Mouse (Mus musculus): ENCODE measurements around the gene Apobec3. TPM values are rescaled to one million over a fixed set of nuclear protein-coding genes. Genes with fewer than 3 reads are reported as not detected.
"Not testable (repeated sequence)": the region's sequence is repeated elsewhere in the genome, so short reads cannot be mapped to it uniquely, and the experiment has no call there.

The Apobec3 gene
- polyA plus RNA-seq, 1 experiment from 2014 or later = 149 TPM

DNA sequence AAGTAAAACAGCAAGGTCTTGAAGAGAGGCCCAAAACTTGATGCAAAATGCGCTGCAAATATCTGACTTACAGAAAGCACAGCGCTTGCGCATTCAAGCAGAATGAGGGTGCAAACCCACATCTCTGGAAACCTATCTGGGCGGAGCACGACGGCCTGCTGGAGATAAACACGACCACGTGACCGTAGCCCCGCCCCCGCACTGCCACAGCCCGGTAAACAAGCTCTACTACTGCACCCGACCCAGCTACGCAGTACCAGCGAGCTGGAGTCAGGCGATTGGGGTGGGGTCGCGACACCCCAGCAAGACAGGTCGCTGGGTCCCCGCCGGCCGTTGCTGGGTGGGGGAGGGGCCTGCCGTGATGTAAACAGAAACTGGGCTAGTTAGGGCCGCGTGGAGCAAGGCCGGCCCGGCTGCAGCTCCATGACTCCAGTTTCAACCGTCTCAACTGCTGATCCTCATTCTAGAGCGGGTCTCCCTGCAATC lies 36.2 kb downstream of the Apobec3 start:
- DNase-seq (ENCODE audit: low spot score) = peak; percentile 95

DNA sequence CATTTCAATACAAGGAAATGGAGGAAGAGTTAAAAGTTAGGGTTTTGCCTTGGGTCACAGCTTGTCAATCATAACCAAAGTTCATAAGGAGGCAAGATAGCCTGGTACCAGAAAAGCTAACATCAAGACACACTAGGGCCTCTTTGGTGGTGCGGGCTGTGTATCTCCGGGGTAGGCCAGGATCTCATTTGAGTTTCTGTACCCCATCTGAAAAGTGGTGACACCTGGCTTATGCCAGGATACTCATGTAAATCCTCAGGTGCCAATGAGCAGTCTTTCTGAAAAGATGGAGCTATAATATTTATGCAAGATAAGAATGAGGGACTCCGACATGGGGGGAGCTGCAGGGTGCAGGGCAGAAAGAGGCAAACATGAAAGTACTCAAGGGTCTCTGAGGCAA lies 36.9 kb downstream of the Apobec3 start:
- no peak for DNase-seq (ENCODE audit: low spot score)

DNA sequence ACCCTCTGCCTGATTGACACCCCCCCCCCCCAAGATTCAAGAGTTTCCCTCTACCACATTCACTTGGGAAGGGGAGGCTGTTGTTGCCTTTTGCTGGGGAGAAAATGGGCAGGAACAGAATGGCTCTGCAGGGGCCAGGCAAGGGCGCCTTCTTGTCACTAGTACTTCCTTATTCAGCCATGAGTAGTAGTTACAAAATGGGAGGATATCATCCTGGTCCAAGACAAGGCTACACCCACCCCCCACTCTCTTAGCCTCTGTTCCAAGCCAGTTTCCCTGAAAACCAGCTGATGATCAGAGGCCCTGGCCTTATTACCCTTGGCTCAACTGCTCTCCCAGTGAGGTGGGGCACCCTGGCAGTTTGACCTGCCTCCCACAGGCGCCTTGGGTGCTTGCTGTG lies 37.3 kb downstream of the Apobec3 start:
- DNase-seq (ENCODE audit: low spot score) = no peak

DNA sequence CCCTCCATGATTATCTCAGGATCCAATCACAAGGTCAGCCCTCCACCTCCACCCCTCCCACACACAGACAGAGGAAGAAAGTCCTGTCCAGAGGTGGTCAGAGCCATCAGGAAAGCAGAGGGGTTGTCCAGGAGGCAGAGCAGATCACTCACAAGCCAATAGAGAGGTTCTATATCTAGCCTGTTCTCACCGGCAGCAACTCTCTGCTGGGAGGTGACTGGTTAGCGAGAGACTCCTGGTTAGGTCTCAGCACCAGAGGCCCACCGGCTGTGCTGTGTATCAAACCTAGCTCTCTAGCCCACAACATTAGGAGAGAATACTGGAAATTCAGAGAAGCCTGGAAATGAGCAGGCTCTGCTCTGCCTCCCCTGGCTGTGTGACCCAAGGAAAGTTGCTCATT lies 38.3 kb downstream of the Apobec3 start:
- no peak for DNase-seq (ENCODE audit: low spot score)

DNA sequence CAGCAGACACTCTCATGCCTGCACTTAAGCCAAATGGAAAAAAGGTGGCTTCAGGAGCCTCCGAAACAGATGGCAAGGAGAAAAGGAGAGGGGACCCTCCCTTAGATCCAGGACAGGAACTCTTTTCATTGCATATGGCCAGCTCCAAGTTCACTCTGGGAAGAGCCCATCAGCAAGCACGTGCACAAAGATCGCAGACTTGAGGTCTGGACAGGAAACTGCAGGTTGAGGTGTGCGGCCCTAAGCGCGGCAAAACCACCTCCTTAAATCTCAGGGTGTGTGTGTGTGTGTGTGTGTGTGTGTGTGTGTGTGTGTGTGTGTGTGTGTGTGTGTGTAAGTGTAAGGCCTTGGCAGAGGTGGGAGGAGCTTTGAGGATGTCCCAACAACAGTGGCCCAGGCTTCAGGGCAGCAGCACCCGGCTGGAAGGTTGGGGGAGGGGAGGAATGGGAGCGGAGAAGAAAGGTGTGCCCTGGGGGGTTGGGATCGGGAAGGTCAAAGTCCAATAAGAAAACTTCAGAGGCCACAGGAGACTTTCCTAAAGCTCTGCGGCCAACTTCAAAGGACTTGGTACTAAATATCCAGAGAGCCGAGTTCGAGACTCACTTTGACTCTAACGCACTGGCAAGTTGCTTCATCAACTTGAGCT lies 40.2 kb downstream of the Apobec3 start:
- peak; percentile 22 for DNase-seq (ENCODE audit: low spot score)

DNA sequence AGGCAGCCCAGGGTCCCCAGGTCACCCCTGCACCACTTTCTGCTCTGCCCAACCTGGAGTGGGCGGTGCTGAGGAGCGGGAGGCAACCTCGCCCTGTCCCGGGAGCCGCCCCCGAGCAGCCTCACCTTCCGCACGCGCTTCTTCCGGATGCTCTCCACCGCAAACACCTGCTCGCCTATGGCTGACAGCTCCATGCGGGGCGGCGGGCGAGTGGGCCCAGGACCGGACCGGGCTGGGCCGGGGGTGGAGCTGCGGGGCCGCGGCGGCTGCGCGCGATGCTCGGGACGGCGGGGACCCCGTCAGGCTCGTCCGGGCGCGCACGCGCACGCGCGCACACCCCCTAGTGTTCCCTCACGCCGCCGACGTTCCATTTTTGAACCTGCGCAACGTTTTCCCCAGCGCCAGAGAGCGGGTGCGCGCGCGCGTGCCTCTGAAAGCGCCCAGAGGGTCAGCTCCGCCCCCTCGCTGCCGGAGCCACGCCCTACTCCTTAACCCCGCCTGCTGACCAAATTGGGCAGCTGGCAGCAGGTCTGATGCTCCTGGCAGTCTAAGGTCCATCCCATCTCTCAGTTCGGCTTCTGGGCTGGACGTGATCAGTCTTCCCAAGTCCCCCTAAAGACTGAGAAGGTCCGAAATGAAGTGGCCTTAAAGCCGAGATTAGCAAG lies 41.0 kb downstream of the Apobec3 start:
- DNase-seq (ENCODE audit: low spot score) = peak; percentile 93

DNA sequence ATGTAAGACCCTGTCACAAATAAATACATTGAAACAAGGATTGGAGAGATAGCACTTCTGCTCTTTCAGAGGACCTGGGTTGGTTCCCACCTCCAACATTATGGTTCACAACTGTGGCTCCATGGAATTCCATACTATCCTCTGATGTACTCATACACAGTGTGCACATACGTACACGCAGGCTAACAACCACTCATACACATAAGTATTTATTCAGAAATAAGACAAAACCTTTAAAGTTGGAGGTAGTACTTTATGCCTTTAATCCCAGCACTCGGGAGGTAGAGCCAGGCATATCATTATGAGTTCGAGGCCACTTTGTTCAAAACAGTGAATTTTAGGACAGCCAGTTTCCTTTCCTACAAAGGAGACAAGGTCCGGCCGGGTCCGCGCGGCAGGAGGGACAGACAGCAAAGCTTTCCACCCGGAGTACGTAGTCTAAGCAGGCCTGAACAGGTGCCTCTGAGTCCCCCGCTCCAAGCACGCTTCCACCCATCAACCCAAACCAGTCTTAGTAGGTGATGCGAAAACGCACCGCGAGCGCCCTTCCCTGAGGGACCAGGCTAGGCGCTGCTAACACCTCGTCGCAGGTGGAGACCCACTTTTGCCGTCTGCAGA lies 41.7 kb downstream of the Apobec3 start:
- no peak for DNase-seq (ENCODE audit: low spot score)

DNA sequence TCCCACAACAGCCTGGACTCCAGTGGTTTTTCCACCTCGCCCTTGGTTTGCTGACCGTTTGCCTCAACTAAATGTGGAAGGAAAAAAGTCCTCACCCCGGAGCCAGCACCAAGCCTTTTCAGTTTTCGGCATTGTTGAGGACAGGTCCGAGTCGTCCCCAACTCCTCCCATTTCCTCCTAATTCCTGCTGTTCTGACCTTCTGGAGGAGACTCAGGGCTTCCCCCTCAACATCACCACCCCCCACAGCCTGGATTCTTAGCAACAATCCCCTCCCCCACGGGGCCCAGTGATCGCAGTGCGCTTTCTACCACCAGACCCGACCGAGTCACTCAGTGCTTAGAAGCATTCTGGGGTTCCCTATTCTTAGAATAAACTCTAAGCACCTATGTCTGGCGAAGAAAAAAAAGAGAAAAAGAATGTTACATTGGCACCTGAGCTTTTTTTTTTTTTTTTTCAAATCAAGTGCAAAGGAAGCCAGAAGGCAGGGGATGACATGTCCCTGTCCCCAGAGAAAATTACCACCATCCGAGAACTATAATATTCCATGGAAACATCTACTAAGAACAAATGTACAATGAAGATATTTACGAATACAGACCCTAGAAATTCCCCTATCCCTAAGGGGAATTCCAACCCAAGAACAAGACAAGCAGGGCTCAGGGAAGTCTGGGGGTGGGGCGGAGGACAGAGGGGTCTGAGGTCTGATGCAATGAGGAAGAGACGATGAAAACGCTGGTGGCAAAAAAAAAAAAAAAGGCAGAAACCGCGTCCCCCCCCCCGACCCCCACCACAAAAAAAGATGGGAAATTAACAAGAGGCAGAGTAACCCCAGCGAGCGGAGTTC lies 42.4 kb downstream of the Apobec3 start:
- no peak for DNase-seq (ENCODE audit: low spot score)

DNA sequence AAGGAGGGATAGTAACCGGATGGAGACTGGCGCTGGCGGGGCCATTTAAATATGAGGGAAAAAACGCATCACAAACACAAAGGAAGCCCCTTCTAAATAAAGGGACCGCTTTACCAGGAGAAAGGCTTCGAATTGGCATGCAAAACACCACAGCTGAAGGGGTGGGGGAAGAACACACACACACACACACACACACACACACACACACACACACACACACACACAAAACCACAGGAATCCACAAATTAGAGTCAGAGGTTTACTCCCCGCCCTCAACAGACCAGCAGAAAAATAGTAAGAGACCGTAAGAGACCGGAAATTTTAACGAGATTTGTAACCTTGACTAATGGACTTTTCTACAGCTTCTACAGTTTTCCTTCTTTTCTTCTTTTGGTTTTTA lies 43.3 kb downstream of the Apobec3 start:
- no peak for DNase-seq (ENCODE audit: low spot score)

DNA sequence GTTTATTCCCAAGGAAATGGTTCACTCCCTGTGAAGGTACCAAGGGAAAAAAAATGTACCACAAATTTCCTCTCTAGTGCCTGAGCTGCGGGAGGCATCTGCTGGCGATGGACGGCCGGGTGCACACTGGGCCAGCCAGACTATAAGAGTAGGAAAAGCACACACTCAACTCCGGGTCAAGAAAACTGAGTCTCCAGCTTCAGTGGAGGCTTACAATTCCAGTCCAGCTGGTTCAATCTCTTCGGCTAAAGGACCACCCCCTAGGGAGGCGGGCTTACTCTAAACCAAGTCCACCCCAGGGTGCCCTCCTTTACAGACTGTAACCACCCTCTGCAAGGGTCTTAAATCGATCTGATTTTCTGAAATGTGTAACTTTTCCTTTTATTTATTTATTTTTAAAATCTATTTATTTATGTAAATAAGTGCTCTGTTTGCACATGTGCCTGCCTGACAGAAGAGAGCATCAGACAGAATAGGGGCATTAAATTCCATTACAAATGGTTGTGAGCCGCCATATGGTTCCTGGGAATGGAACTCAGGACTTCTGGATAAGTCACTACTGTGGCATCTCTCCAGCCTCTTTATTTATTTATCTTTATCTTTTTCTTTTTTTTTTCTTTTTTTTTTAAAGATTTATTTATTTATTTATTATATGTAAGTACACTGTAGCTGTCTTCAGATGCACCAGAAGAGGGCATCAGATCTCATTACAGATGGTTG lies 44.4 kb downstream of the Apobec3 start:
- no peak for DNase-seq (ENCODE audit: low spot score)

DNA sequence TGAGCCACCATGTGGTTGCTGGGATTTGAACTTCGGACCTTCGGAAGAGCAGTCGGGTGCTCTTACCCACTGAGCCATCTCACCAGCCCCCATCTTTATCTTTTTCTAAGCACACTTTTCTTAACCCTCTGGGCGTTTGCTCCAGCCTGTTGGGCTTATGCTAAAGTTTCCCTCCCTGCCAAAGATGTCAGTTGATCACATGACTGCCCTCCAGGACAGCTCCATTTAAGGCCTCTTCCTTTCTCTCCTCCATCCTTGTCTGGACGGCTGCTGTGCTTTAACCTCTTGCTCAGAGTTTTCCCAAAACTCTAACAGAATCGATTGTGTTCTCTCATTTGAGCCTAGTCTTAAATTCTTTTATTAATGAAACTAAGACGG lies 44.9 kb downstream of the Apobec3 start:
- no peak for DNase-seq (ENCODE audit: low spot score)

DNA sequence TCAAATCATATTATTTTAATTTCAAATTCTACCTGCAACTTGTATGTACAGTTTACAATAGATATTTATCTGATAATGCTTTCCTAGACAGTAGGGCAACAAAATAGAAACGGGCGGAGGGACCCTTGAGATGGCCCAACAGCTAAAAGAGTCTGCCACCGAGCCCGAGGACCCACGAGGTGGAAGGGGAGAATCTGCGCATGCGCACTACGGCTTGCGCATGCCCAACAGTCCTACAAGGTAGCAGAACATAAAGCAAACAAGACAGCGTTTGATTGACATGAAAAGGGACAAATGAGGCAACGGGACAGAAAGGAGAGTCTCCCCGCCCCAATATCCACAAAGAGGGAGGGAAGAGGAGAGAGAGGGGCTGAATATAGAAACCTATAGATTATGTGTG lies 47.6 kb downstream of the Apobec3 start:
- no peak for DNase-seq (ENCODE audit: low spot score)

DNA sequence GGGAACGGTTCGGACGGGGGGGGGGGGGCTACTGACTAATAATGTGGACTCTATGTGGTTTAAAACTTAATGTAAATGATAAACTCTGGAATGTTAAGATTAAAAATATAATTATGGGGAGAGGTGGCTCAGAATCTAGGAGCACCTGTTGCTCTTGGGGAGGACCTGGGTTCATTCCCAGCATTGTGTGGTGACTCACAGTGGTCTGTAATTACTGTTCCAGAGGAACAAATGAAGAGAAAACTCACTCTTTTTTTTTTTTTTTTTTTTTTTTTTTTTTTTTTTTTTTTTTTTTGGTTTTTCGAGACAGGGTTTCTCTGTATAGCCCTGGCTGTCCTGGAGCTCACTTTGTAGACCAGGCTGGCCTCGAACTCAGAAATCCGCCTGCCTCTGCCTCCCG lies 48.0 kb downstream of the Apobec3 start:
- DNase-seq (ENCODE audit: low spot score) = not testable (repeated sequence)

DNA sequence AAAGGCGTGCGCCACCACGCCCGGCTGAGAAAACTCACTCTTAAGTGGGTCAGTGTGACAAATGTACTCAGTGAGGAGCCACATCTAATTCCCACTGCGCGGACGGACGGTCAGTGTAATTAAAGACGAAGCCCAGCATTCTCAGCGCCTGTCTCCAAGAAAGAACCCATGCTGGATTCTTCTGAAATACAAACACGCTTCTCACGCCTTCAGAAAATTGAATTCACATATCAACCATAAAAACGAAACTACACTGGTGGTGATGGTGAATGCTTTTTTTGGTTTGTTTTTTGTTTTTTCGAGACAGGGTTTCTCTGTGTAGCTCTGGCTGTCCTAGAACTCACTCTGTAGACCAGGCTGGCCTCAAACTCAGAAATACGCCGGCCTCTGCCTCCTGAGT lies 48.5 kb downstream of the Apobec3 start:
- DNase-seq (ENCODE audit: low spot score) = no peak

DNA sequence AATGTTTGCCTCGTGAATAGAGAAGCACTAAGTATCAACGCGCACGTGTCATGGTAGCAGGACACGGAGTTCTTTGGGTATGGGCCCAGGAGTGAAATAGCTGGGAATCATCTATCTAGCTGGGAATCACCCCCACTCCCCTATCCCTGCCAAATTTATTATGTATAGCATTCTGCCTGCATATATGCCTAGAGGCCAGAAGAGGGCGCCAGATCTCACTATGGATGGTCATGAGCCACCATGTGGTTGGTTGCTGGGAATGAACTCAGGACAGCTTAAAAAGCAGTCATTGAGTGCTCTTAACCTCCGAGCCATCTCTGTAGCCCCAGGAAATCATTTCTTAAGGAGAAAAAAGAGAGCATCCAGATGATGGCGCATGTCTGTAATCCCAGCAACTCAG lies 49.5 kb downstream of the Apobec3 start:
- DNase-seq (ENCODE audit: low spot score) = peak; percentile 74

DNA sequence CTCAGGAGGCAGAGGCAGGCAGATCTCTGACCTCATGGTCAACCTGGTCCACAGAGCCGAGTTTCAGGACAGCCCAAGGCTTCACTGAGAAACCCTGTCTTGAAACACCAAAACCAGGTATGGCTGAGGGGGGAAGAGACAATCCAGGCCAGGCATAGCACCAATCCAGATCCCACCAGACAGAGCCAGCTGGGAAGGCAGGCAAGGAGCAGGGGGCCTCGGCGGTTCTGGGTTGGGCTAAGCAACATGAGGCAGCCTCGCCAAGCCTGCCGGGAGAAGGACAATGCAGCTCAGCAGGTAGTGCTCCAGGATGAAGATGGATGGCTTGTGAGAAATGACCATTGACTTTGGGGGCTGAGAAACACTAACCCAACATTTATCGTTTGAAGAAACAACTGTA lies 51.1 kb downstream of the Apobec3 start:
- DNase-seq (ENCODE audit: low spot score) = no peak

DNA sequence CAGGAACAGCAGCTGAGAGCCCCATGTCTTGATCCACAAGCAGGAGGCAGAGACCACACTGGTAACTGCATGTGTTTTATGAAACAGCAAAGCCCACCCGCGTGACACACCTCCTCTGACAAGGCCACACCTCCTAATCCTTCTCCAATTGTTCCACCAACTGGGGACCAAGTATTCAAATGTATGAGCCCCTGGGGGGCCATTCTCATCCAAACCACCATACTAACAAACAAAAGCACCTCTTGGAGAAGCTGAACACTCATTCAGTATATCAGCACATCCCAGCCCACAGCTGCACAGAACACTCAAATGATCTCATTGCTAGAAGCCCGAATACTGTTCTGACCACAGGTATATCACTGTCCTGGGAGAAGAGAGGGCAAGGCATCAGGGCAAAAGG lies 52.1 kb downstream of the Apobec3 start:
- DNase-seq (ENCODE audit: low spot score) = no peak

DNA sequence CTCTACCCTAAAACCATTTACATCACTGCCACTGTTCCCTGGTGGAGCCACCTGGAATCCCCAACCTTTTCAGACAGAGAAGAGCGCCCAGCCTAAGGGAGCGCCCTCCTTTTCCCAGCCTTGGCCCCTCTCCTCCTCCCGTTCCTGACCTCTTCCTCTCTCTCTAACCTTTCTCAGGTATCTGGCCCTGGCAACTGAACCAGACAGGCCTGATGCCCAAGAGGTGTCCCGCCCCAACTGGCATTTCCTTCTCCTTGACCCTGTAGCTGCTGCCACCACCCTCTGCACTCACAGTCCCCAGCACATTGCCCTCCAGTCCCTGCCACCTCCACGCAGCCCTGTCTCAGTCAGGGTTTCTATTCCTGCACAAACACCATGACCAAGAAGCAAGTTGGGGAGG lies 53.5 kb downstream of the Apobec3 start:
- DNase-seq (ENCODE audit: low spot score) = no peak

DNA sequence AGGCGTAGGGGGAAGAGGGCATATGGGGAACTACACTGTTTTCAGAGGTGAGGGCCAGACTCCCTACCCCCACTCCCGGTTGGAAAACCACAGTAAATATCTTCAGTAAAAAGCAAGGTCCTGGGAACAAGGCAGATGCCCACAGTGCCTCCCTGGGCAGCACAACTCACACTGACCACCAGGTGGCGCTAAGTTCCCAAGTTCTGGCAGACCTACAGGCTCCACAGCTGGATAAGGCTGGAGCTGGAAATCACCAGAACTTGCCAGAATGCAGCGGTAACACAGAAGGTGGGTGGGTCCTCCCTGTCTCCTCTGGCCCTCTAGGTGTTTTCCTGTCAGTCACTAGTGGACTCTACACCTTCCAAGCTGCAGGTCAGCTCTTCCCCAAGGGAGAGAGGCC lies 54.6 kb downstream of the Apobec3 start:
- DNase-seq (ENCODE audit: low spot score) = peak; percentile 87

DNA sequence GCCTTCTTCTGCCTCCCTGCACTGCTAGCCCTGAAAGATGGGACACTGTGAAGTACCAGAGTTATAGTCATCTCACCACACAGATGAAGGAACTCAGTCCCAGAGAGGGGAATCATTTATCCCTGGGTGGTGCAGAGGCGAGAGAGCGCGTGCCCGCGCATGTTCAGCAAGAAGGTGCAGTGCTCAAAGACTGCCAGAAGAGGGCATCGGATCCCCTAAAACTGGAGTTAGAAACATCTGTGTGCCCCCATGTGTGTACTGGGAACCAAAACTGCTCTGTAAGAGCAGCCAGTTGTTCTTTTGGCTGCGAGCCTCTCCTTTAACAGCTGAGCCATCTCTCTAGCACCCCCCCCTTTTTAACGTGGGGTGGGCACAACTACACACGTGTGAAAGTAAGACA lies 55.3 kb downstream of the Apobec3 start:
- DNase-seq (ENCODE audit: low spot score) = peak; percentile 50

DNA sequence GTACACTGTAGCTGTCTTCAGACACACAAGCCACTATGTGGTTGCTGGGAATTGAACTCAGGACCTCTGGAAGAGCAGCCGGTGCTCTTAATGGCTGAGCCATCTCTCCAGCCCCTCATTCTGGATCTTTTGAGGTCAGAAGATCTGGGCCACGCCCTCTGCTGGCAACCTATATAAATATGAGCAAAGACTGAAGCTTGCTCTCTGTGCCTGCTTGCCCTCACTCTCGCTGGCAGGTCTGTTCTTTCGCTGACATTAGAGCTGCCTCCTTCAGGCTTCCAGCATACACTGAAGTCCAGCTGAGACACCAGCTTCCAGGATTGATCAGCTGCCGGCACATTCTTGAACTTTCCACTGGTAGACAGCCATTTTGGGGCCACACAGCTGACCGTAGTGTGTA lies 56.2 kb downstream of the Apobec3 start:
- no peak for DNase-seq (ENCODE audit: low spot score)
